In the genomic region with DNA sequence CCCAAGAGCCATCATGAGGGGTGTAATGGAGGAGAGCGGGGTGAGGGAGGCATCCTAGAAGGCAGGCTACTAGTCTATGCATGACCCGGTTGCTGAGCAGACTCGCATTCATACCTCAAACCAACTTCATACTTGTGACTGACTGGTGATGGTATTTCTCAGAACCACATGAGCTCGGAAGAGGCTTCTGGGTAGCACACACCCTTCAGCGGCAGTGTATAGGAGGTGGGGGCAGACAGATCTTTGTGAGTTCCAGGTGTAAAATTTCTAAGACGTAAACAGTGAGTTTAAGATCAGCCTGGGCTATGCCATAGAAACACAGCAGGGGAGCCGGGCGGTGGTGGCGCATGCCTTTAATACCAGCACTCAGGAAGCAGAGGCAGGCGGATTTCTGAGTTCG, we compare ENCODE assay signal across 21 mouse cellular contexts. TPM values are rescaled to one million over a fixed set of nuclear protein-coding genes. Genes with fewer than 3 reads are reported as not detected.
DNase-seq lines count a peak whose midpoint lies in the region; ATAC-seq and TF ChIP-seq lines count a peak whose summit lies in the region.
"Had no signal": no experiment of that assay in that cellular context is flagged by ENCODE, and none has a peak within 500 bp of the region (broad histone marks: within the 10 kb centered on the region; RNA-seq: fewer than 3 reads in every experiment).

A gene (minus strand): TSS at position 180 of the 400 bp plus-strand sequence.

- no peak within 1 kb of the TSS for H3K4me3 ChIP-seq in heart, embryonic 11.5 days (ENCODE audit: low read depth, low read length)
- no peak within 1 kb of the TSS for H3K4me3 ChIP-seq in heart, adult 2 months
- no peak within 1 kb of the TSS for H3K4me3 ChIP-seq in liver, postnatal 0 days (ENCODE audit: low read depth, low read length)
- H3K4me3 ChIP-seq in midbrain, embryonic 15.5 days = no peak within 1 kb of the TSS
- no peak within 1 kb of the TSS for H3K4me3 ChIP-seq in kidney, embryonic 15.5 days (replicated peaks)
- H3K4me3 ChIP-seq: forebrain, embryonic 12.5 days; hindbrain, embryonic 15.5 days; limb, embryonic 13.5 days had no signal

- H3K27ac ChIP-seq in heart, embryonic 11.5 days (ENCODE audit: low read depth, low read length) = no peak within 1 kb of the TSS
- no peak within 1 kb of the TSS for H3K27ac ChIP-seq in heart, adult 2 months
- H3K27ac ChIP-seq in liver, postnatal 0 days (ENCODE audit: low read depth) = no peak within 1 kb of the TSS
- no peak within 1 kb of the TSS for H3K27ac ChIP-seq in midbrain, embryonic 15.5 days
- no peak within 1 kb of the TSS for H3K27ac ChIP-seq in kidney, embryonic 15.5 days
- H3K27ac ChIP-seq: forebrain, embryonic 12.5 days; hindbrain, embryonic 15.5 days; limb, embryonic 13.5 days had no signal

- H3K79me2 ChIP-seq in heart, adult 2 months (replicated peaks; ENCODE audit: control insufficient read depth, insufficient read depth, low read length) = no peaks in the 10 kb centered on the region

- intact Hi-C loops in heart, adult 2 months (cut with DNase I) = no loop called here
- intact Hi-C loops in gastrocnemius, postnatal 14 days (cut with DNase I; ENCODE audit: low total_unique reads) = no loop called here

- TF ChIP-seq POLR2A in heart, adult 2 months (IDR thresholded peaks at IDR 0.05; ENCODE audit: insufficient read depth, low read depth, low read length) = no peak

- 87% methylated on average over 11 of the region's 11 CpGs for WGBS in heart, embryonic 11.5 days (ENCODE audit: insufficient replicate concordance)
- WGBS in heart, adult 2 months = 88% methylated on average over 11 of the region's 11 CpGs
- WGBS in liver, postnatal 0 days (ENCODE audit: insufficient replicate concordance) = 87% methylated on average over 11 of the region's 11 CpGs
- 98% methylated on average over 11 of the region's 11 CpGs for WGBS in midbrain, embryonic 15.5 days
- 89% methylated on average over 11 of the region's 11 CpGs for WGBS in kidney, embryonic 15.5 days

- no peaks in the 10 kb centered on the region for H3K4me1 ChIP-seq in heart, embryonic 11.5 days (ENCODE audit: control insufficient read depth, insufficient read depth, low read length)
- no peaks in the 10 kb centered on the region for H3K4me1 ChIP-seq in heart, adult 2 months (ENCODE audit: control insufficient read depth, insufficient read depth, low read length)
- H3K4me1 ChIP-seq in liver, postnatal 0 days (ENCODE audit: insufficient read depth) = no peaks in the 10 kb centered on the region
- no peaks in the 10 kb centered on the region for H3K4me1 ChIP-seq in midbrain, embryonic 15.5 days
- H3K4me1 ChIP-seq in kidney, embryonic 15.5 days = no peaks in the 10 kb centered on the region
- H3K4me1 ChIP-seq: forebrain, embryonic 12.5 days; hindbrain, embryonic 15.5 days; limb, embryonic 13.5 days had no signal

- TF ChIP-seq CTCF in heart, adult 2 months (IDR thresholded peaks at IDR 0.05) = no peak
- no peak for TF ChIP-seq CTCF in liver, postnatal 0 days (IDR thresholded peaks at IDR 0.05; ENCODE audit: low read depth)

- no peak for ATAC-seq in heart, embryonic 11.5 days (replicated peaks; ENCODE audit: insufficient number of reproducible peaks, low FRiP score, low TSS enrichment)
- no peak for ATAC-seq in hematopoietic stem cell, adult 5-6 weeks (replicated peaks in 1 of 2; ENCODE audit: insufficient read depth in 1 of 2, low FRiP score in 2 of 2, low TSS enrichment in 1 of 2, low read depth in 1 of 2, poor library complexity in 2 of 2, severe bottlenecking in 2 of 2)
- ATAC-seq in liver, postnatal 0 days = no peak
- ATAC-seq in midbrain, embryonic 15.5 days (replicated peaks) = no peak
- ATAC-seq in kidney, embryonic 15.5 days (replicated peaks; ENCODE audit: low FRiP score) = no peak

- no peak within 1 kb of the TSS for H3K9ac ChIP-seq in heart, embryonic 11.5 days (ENCODE audit: low read depth, low read length)
- H3K9ac ChIP-seq in heart, adult 2 months (ENCODE audit: low read depth, low read length) = no peak within 1 kb of the TSS
- H3K9ac ChIP-seq in liver, postnatal 0 days (replicated peaks) = no peak within 1 kb of the TSS
- H3K9ac ChIP-seq in midbrain, embryonic 15.5 days = no peak within 1 kb of the TSS
- H3K9ac ChIP-seq in kidney, embryonic 15.5 days = no peak within 1 kb of the TSS
- H3K9ac ChIP-seq: forebrain, embryonic 12.5 days; hindbrain, embryonic 15.5 days; limb, embryonic 13.5 days had no signal

- no peaks in the 10 kb centered on the region for H3K36me3 ChIP-seq in heart, embryonic 11.5 days (ENCODE audit: control insufficient read depth, insufficient read depth, low read length)
- H3K36me3 ChIP-seq in heart, adult 2 months (ENCODE audit: control insufficient read depth, insufficient read depth, low read length) = no peaks in the 10 kb centered on the region
- H3K36me3 ChIP-seq in liver, postnatal 0 days (replicated peaks; ENCODE audit: insufficient read depth, low read length) = no peaks in the 10 kb centered on the region
- H3K36me3 ChIP-seq in midbrain, embryonic 15.5 days (replicated peaks) = no peaks in the 10 kb centered on the region
- no peaks in the 10 kb centered on the region for H3K36me3 ChIP-seq in kidney, embryonic 15.5 days
- H3K36me3 ChIP-seq: forebrain, embryonic 12.5 days; hindbrain, embryonic 15.5 days; limb, embryonic 13.5 days had no signal

- H3K9me3 ChIP-seq in heart, embryonic 11.5 days (replicated peaks; ENCODE audit: control insufficient read depth, low read length) = no peaks in the 10 kb centered on the region
- H3K9me3 ChIP-seq in liver, postnatal 0 days (ENCODE audit: low read length) = no peaks in the 10 kb centered on the region
- no peaks in the 10 kb centered on the region for H3K9me3 ChIP-seq in midbrain, embryonic 15.5 days
- no peaks in the 10 kb centered on the region for H3K9me3 ChIP-seq in kidney, embryonic 15.5 days (replicated peaks)
- H3K9me3 ChIP-seq: forebrain, embryonic 12.5 days; hindbrain, embryonic 15.5 days; limb, embryonic 13.5 days had no signal

- DNase-seq in heart, adult 2 months = no peak
- peak; percentile 20 for DNase-seq in R1 (ENCODE audit: low read depth, low spot score)
- no peak for DNase-seq in liver, postnatal 0 days
- no peak for DNase-seq in gastrocnemius, postnatal 14 days
- DNase-seq: adrenal gland, adult 8-10 months; cerebellum, adult 9-10 months; gastrocnemius, postnatal 25 days; heart, postnatal 14 days; kidney, adult 2 months; kidney, postnatal 36 days; spleen, adult 18-20 months; thymus, postnatal 14 days had no signal

- H3K4me2 ChIP-seq in heart, embryonic 11.5 days = no peak within 1 kb of the TSS
- no peak within 1 kb of the TSS for H3K4me2 ChIP-seq in liver, postnatal 0 days (ENCODE audit: low read depth, low read length)
- H3K4me2 ChIP-seq in midbrain, embryonic 15.5 days = no peak within 1 kb of the TSS
- H3K4me2 ChIP-seq in kidney, embryonic 15.5 days = no peak within 1 kb of the TSS
- H3K4me2 ChIP-seq: forebrain, embryonic 12.5 days; hindbrain, embryonic 15.5 days; limb, embryonic 13.5 days had no signal

- H3K27me3 ChIP-seq in heart, embryonic 11.5 days (ENCODE audit: control insufficient read depth, insufficient read depth, low read length) = no peaks in the 10 kb centered on the region
- no peaks in the 10 kb centered on the region for H3K27me3 ChIP-seq in heart, adult 2 months (ENCODE audit: control insufficient read depth, insufficient read depth, low read length)
- H3K27me3 ChIP-seq in liver, postnatal 0 days (ENCODE audit: insufficient read depth, low read length) = no peaks in the 10 kb centered on the region
- no peaks in the 10 kb centered on the region for H3K27me3 ChIP-seq in midbrain, embryonic 15.5 days (replicated peaks)
- H3K27me3 ChIP-seq in kidney, embryonic 15.5 days = no peaks in the 10 kb centered on the region
- H3K27me3 ChIP-seq: forebrain, embryonic 12.5 days; hindbrain, embryonic 15.5 days; limb, embryonic 13.5 days had no signal

- no peak for TF ChIP-seq EP300 in heart, adult 2 months (IDR thresholded peaks at IDR 0.05; ENCODE audit: insufficient read depth, low read depth, low read length)
- no peak for TF ChIP-seq EP300 in liver, postnatal 0 days (IDR thresholded peaks at IDR 0.05; ENCODE audit: low read depth)

RNA-seq across cellular contexts. Expression of the gene that starts here (rescaled TPM):
- polyA plus RNA-seq in heart, embryonic 11.5 days (2014; fragmentation: Nextera tagmentation; extraction: Ambion mirVana) = 13.7 and 16.6 TPM in 2 replicates
- total RNA-seq in heart, adult 2 months (2021) = under 1 TPM; 0.23 to 0.27 TPM
- 0.26 and 0.43 TPM in 2 replicates for polyA plus RNA-seq in heart, adult 2 months (2012; rRNA removed)
- total RNA-seq in hematopoietic stem cell, adult 5-6 weeks (2017) = 8.6 and 19.1 TPM in 2 replicates
- 39.8 and 43.2 TPM in 2 replicates for polyA plus RNA-seq in liver, postnatal 0 days (2015; fragmentation: Nextera tagmentation; extraction: Ambion mirVana)
- under 1 TPM in 1 of 2 experiments, not detected in 1; 0.21 TPM for total RNA-seq in gastrocnemius, postnatal 14 days (2021)
- 0.12 and 0.42 TPM in 2 replicates for polyA plus RNA-seq in midbrain, embryonic 15.5 days (2015; fragmentation: Nextera tagmentation; extraction: Ambion mirVana)
- polyA plus RNA-seq in kidney, embryonic 15.5 days (2015; fragmentation: Nextera tagmentation; extraction: Ambion mirVana) = 1.2 and 2.3 TPM in 2 replicates
- total RNA-seq: gastrocnemius, postnatal 25 days; heart, postnatal 14 days; layer of hippocampus, postnatal 10 days; left cerebral cortex, postnatal 10 days had no signal
